Mouse (Mus musculus): Measurements from ENCODE around the gene Khdc4. TPM values are rescaled to one million over a fixed set of nuclear protein-coding genes. Genes with fewer than 3 reads are reported as not detected.
A peak's percentile ranks its signal among the peaks of the same experiment; 100 is the strongest.
"Not testable (repeated sequence)": the region's sequence is repeated elsewhere in the genome, so short reads cannot be mapped to it uniquely, and the experiment has no call there.

Gene Khdc4
- polyA plus RNA-seq, 1 experiment from 2014 or later, result 92.2 TPM

DNA sequence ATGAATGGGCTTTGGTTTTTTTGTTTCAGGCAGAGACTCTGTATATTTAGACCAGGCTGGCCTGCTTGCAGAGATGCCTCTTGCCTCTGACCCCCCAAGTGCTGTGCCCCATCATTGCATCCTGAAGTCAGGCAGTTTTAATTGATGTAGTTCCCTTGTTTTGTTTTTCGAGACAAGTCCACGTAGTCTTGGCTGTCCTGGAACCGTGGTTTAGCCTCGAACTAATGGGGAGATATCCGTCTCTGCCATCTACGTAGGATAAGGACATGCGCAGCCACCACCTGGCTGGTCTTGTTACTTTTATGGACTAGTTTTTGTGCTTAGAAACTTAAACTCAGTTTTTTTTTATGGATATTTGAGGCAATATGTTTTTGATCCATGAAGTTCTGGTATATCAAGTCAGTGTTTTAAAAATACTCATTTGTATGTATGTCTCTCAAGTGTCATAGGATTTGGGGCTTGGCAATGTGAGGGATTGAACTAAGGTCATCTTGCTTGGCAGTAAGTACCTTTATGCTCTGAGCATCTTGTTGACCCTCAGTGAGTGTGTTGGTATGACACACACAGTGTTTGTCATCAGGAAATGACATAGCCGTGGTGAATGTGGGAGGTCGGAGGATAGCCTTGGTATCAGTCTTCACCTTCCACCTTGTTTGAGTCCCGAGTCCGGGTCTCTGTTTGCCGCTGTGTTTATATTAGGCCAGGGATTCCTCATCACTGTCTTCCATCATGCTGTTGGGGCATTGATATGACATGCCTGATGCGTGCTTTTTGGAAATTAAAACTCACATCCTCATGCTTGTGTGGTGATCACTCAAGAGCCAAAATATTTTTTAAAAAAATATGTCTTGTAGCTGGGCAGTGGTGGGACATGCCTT is 1.4 kb downstream of the Khdc4 start:
- Histone ChIP-seq H3K4me3 (ENCODE audit: low read length) (peak overlapping the region; percentile 98), H3K4me2 (replicated peaks; ENCODE audit: low read depth, low read length) (peak overlapping the region; percentile 96), H3K9me3 (ENCODE audit: low read length) (no peaks in the 10 kb centered on the region), H3K27ac (ENCODE audit: low read length) (peak overlapping the region; percentile 98; the same call in 1 of the 2 replicates), H3K4me1 (ENCODE audit: insufficient read depth, low read length) (peaks cover 10% of the 10 kb centered on the region), H3K36me3 (ENCODE audit: insufficient read depth, low read length) (peaks cover 41% of the 10 kb centered on the region), H3K27me3 (ENCODE audit: insufficient read depth, low read length) (no peaks in the 10 kb centered on the region), H3K9ac (replicated peaks; ENCODE audit: low read length) (peak overlapping the region; percentile 98)
- 29% methylated on average over 13 of the region's 13 CpGs for WGBS
- no peak for ATAC-seq (ENCODE audit: low FRiP score, low TSS enrichment)

GRCm38 (mm10) chr3:88689079-88689478 is 3.5 kb downstream of the Khdc4 start:
- H3K9me3 ChIP-seq (ENCODE audit: low read length), result no peaks in the 10 kb centered on the region
- H3K27me3 ChIP-seq (ENCODE audit: insufficient read depth, low read length), result no peaks in the 10 kb centered on the region
- WGBS, result 93% methylated on average over 5 of the region's 5 CpGs
- H3K9ac ChIP-seq (replicated peaks; ENCODE audit: low read length), result no peak overlapping the region
- ATAC-seq (ENCODE audit: low FRiP score, low TSS enrichment), result no peak
- no peak overlapping the region for H3K4me2 ChIP-seq (replicated peaks; ENCODE audit: low read depth, low read length)
- H3K4me3 ChIP-seq (ENCODE audit: low read length), result no peak overlapping the region
- peaks cover 10% of the 10 kb centered on the region for H3K4me1 ChIP-seq (ENCODE audit: insufficient read depth, low read length)
- peaks cover 57% of the 10 kb centered on the region for H3K36me3 ChIP-seq (ENCODE audit: insufficient read depth, low read length)
- no peak overlapping the region for H3K27ac ChIP-seq (ENCODE audit: low read length)

GRCm38 (mm10) chr3:88695545-88695944 is 9.9 kb downstream of the Khdc4 start:
- H3K36me3 ChIP-seq (ENCODE audit: insufficient read depth, low read length), result peaks cover 87% of the 10 kb centered on the region
- H3K27ac ChIP-seq (ENCODE audit: low read length), result no peak overlapping the region
- no peaks in the 10 kb centered on the region for H3K27me3 ChIP-seq (ENCODE audit: insufficient read depth, low read length)
- H3K4me1 ChIP-seq (ENCODE audit: insufficient read depth, low read length), result no peaks in the 10 kb centered on the region
- H3K9ac ChIP-seq (replicated peaks; ENCODE audit: low read length), result no peak overlapping the region
- no peak overlapping the region for H3K4me2 ChIP-seq (replicated peaks; ENCODE audit: low read depth, low read length)
- H3K4me3 ChIP-seq (ENCODE audit: low read length), result no peak overlapping the region
- ATAC-seq (ENCODE audit: low FRiP score, low TSS enrichment), result no peak
- no peaks in the 10 kb centered on the region for H3K9me3 ChIP-seq (ENCODE audit: low read length)

- no peaks in the 10 kb centered on the region for H3K9me3 ChIP-seq (ENCODE audit: low read length)
- H3K9ac ChIP-seq (replicated peaks; ENCODE audit: low read length), result no peak overlapping the region
- H3K36me3 ChIP-seq (ENCODE audit: insufficient read depth, low read length), result peaks cover 85% of the 10 kb centered on the region
- ATAC-seq (ENCODE audit: low FRiP score, low TSS enrichment), result no peak
- no peak overlapping the region for H3K4me2 ChIP-seq (replicated peaks; ENCODE audit: low read depth, low read length)
- no peaks in the 10 kb centered on the region for H3K4me1 ChIP-seq (ENCODE audit: insufficient read depth, low read length)
- 97% methylated on average over 1 of the region's 1 CpGs for WGBS
- H3K27me3 ChIP-seq (ENCODE audit: insufficient read depth, low read length), result no peaks in the 10 kb centered on the region
- no peak overlapping the region for H3K27ac ChIP-seq (ENCODE audit: low read length)
- no peak overlapping the region for H3K4me3 ChIP-seq (ENCODE audit: low read length)
Measured at GRCm38 (mm10) chr3:88698051-88698450, 12.4 kb downstream of the Khdc4 start.

GRCm38 (mm10) chr3:88698834-88699233 is 13.2 kb downstream of the Khdc4 start:
- H3K9me3 ChIP-seq (ENCODE audit: low read length), result no peaks in the 10 kb centered on the region
- no peaks in the 10 kb centered on the region for H3K27me3 ChIP-seq (ENCODE audit: insufficient read depth, low read length)
- no peak overlapping the region for H3K27ac ChIP-seq (ENCODE audit: low read length)
- H3K4me3 ChIP-seq (ENCODE audit: low read length), result no peak overlapping the region
- no peaks in the 10 kb centered on the region for H3K4me1 ChIP-seq (ENCODE audit: insufficient read depth, low read length)
- ATAC-seq (ENCODE audit: low FRiP score, low TSS enrichment), result no peak
- no peak overlapping the region for H3K9ac ChIP-seq (replicated peaks; ENCODE audit: low read length)
- no peak overlapping the region for H3K4me2 ChIP-seq (replicated peaks; ENCODE audit: low read depth, low read length)
- peaks cover 85% of the 10 kb centered on the region for H3K36me3 ChIP-seq (ENCODE audit: insufficient read depth, low read length)
- 94% methylated on average over 6 of the region's 6 CpGs for WGBS

DNA sequence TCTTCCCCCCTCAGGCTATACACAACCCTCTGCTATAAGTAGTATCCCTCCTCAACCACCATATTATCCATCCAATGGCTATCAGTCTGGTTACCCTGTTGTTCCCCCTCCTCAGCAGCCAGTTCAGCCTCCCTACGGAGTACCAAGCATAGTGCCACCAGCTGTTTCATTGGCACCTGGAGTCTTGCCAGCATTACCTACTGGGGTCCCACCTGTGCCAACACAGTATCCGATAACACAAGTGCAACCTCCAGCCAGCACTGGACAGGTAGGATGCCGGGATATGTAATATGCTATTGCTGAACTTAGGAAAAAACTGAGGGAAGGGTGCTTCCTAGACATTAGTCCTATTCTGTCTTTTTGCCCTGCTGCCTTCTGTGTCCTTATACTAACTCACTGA is 14.6 kb downstream of the Khdc4 start:
- H3K4me3 ChIP-seq (ENCODE audit: low read length), result no peak overlapping the region
- no peaks in the 10 kb centered on the region for H3K4me1 ChIP-seq (ENCODE audit: insufficient read depth, low read length)
- no peak overlapping the region for H3K4me2 ChIP-seq (replicated peaks; ENCODE audit: low read depth, low read length)
- no peak for ATAC-seq (ENCODE audit: low FRiP score, low TSS enrichment)
- WGBS, result 92% methylated on average over 3 of the region's 3 CpGs
- peaks cover 82% of the 10 kb centered on the region for H3K36me3 ChIP-seq (ENCODE audit: insufficient read depth, low read length)
- H3K9me3 ChIP-seq (ENCODE audit: low read length), result no peaks in the 10 kb centered on the region
- H3K27ac ChIP-seq (ENCODE audit: low read length), result no peak overlapping the region
- H3K27me3 ChIP-seq (ENCODE audit: insufficient read depth, low read length), result no peaks in the 10 kb centered on the region
- H3K9ac ChIP-seq (replicated peaks; ENCODE audit: low read length), result no peak overlapping the region

DNA sequence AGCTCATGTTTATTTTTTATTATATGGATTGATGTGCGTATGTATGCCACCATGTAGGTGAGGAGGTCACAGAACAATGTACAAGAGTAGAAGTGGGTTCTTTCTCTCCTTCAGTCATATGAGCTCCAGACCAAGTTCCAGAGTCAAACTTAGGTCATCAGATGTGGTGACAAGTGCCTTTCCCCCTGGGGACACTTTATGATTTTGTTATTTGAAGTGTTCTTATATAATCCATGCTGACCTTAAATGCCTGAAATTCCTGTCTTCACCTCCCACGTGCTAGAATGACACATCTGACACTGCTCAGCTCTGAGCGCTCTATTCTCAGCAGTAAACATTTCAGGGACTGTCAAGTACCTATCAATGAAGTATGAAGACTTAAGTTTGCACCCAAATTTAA is 15.6 kb downstream of the Khdc4 start:
- Histone ChIP-seq H3K36me3 (ENCODE audit: insufficient read depth, low read length) (peaks cover 78% of the 10 kb centered on the region), H3K27ac (ENCODE audit: low read length) (no peak overlapping the region), H3K4me3 (ENCODE audit: low read length) (no peak overlapping the region), H3K9ac (replicated peaks; ENCODE audit: low read length) (no peak overlapping the region), H3K4me2 (replicated peaks; ENCODE audit: low read depth, low read length) (no peak overlapping the region), H3K27me3 (ENCODE audit: insufficient read depth, low read length) (no peaks in the 10 kb centered on the region), H3K9me3 (ENCODE audit: low read length) (no peaks in the 10 kb centered on the region), H3K4me1 (ENCODE audit: insufficient read depth, low read length) (no peaks in the 10 kb centered on the region)
- no peak for ATAC-seq (ENCODE audit: low FRiP score, low TSS enrichment)
- 63% methylated on average over 3 of the region's 3 CpGs for WGBS

GRCm38 (mm10) chr3:88713709-88714108 is 28.1 kb downstream of the Khdc4 start:
- Histone ChIP-seq H3K4me2 (replicated peaks; ENCODE audit: low read depth, low read length) (no peak overlapping the region), H3K9ac (replicated peaks; ENCODE audit: low read length) (no peak overlapping the region), H3K27me3 (ENCODE audit: insufficient read depth, low read length) (no peaks in the 10 kb centered on the region), H3K9me3 (ENCODE audit: low read length) (no peaks in the 10 kb centered on the region), H3K27ac (ENCODE audit: low read length) (no peak overlapping the region), H3K4me1 (ENCODE audit: insufficient read depth, low read length) (peaks cover 12% of the 10 kb centered on the region), H3K36me3 (ENCODE audit: insufficient read depth, low read length) (peaks cover 41% of the 10 kb centered on the region), H3K4me3 (ENCODE audit: low read length) (no peak overlapping the region)
- 97% methylated on average over 4 of the region's 4 CpGs for WGBS
- no peak for ATAC-seq (ENCODE audit: low FRiP score, low TSS enrichment)

- peaks cover 34% of the 10 kb centered on the region for H3K36me3 ChIP-seq (ENCODE audit: insufficient read depth, low read length)
- ATAC-seq (ENCODE audit: low FRiP score, low TSS enrichment), result no peak
- WGBS, result 56% methylated on average over 2 of the region's 2 CpGs
- no peaks in the 10 kb centered on the region for H3K9me3 ChIP-seq (ENCODE audit: low read length)
- H3K27me3 ChIP-seq (ENCODE audit: insufficient read depth, low read length), result no peaks in the 10 kb centered on the region
- peaks cover 20% of the 10 kb centered on the region for H3K4me1 ChIP-seq (ENCODE audit: insufficient read depth, low read length)
- no peak overlapping the region for H3K27ac ChIP-seq (ENCODE audit: low read length)
- no peak overlapping the region for H3K4me3 ChIP-seq (ENCODE audit: low read length)
- no peak overlapping the region for H3K9ac ChIP-seq (replicated peaks; ENCODE audit: low read length)
- H3K4me2 ChIP-seq (replicated peaks; ENCODE audit: low read depth, low read length), result no peak overlapping the region
Measured at GRCm38 (mm10) chr3:88714725-88715124, 29.1 kb downstream of the Khdc4 start.

DNA sequence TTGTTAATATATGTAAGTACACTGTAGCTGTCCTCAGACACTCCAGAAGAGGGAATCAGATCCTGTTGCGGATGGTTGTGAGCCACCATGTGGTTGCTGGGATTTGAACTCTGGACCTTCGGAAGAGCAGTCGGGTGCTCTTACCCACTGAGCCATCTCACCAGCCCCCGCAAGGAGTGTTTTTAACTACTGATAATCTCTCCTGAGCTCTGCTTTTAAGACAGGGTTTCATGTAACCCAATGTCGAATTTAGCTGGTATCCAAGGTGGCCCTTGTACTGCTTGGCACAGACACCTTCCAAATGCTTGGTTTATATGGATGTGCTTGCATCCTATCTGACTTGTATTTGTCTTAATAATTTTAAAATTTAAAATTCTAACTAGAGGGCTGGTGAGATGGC is 30.1 kb downstream of the Khdc4 start:
- Histone ChIP-seq H3K36me3 (ENCODE audit: insufficient read depth, low read length) (peaks cover 32% of the 10 kb centered on the region), H3K4me1 (ENCODE audit: insufficient read depth, low read length) (peaks cover 20% of the 10 kb centered on the region)
- H3K4me2 ChIP-seq (replicated peaks; ENCODE audit: low read depth, low read length); H3K9ac ChIP-seq (replicated peaks; ENCODE audit: low read length); ATAC-seq (ENCODE audit: low FRiP score, low TSS enrichment); H3K9me3 ChIP-seq (ENCODE audit: low read length); H3K27me3 ChIP-seq (ENCODE audit: insufficient read depth, low read length); H3K27ac ChIP-seq (ENCODE audit: low read length); H3K4me3 ChIP-seq (ENCODE audit: low read length): not testable (repeated sequence)
- WGBS, result 82% methylated on average over 5 of the region's 5 CpGs
